Mouse (Mus musculus): ENCODE data around the gene 1700017D01Rik.
"Not testable (repeated sequence)": the region's sequence is repeated elsewhere in the genome, so short reads cannot be mapped to it uniquely, and the experiment has no call there.

Gene 1700017D01Rik

GRCm38 (mm10) chr19:11130776-11131175, at the start of gene 1700017D01Rik:
Gene 1700017D01Rik (minus strand): TSS chr19:11130876.
- DNase-seq (ENCODE audit: low spot score), result not testable (repeated sequence)

DNA sequence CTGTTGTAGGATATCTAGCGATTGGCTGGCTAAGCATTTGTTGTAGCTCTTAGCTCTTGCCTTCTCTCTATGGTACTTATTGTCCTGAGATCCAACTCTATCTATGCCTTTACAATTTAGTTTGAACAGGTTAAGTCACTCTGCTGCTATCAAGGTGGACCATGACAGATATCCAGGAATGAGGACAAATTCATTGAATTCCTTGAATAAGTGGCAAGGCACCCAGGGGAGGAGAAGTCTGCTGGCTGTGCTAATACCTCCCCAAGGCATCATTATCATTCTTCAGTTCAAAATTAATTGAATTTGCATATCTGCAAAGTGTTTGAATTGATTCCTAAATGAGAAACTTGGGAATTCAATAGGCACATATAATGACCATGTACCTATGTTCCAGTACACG, 46.8 kb upstream of the 1700017D01Rik start:
- DNase-seq (ENCODE audit: low spot score), result no peak

GRCm38 (mm10) chr19:11165172-11165571, 34.5 kb upstream of the 1700017D01Rik start, which contains the start of gene 1700025F22Rik:
Gene 1700025F22Rik (minus strand): TSS chr19:11165320.
- no peak for DNase-seq (ENCODE audit: low spot score)

GRCm38 (mm10) chr19:11157890-11158289, 27.2 kb upstream of the 1700017D01Rik start:
- DNase-seq (ENCODE audit: low spot score), result not testable (repeated sequence)

- no peak for DNase-seq (ENCODE audit: low spot score)
Observed at GRCm38 (mm10) chr19:11135336-11135735, 4.7 kb upstream of the 1700017D01Rik start.

DNA sequence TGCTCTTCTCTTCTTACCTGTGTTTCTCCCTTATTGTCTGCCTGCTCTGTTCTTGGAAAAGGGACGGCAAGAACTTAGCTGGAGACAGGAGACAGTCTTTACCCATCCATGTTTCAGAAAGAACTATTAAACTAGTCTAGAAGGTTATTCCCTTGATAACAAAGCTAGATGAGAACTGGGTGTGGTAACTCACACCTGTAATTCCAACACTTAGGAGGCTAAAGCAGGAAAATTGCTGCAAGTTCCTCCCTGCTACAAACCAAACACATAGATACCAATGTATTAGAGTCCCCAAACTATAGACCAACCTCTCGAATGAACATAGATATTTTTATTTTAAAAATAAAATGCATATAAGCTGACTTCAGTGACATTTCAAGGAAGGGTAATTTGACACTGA, 4.2 kb upstream of the 1700017D01Rik start:
- no peak for DNase-seq (ENCODE audit: low spot score)

DNA sequence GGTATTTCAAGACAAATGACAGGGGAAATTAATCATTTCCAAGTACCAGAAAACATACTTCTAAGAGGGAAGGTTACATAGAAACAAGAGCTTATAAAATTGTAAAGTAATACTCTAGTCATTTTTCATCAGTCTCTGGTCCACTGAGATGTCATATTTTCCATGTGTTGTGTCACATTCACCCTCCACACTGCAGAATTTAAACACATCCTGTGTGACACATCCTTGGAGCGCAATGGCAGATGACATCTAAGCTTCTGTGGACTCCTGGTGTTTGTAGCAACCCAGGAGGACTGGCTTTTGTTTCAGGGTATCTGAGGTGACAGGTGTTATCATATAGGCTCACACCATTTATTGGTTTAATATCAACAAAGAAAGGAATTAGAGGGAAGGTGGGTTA, 974 bp downstream of the 1700017D01Rik start:
- DNase-seq (ENCODE audit: low spot score), result no peak

- DNase-seq (ENCODE audit: low spot score), result peak; percentile 25
Observed at GRCm38 (mm10) chr19:11121016-11121420, 9.7 kb downstream of the 1700017D01Rik start.

GRCm38 (mm10) chr19:11119338-11119737, 11.3 kb downstream of the 1700017D01Rik start:
- no peak for DNase-seq (ENCODE audit: low spot score)

- DNase-seq (ENCODE audit: low spot score), result no peak
Observed at GRCm38 (mm10) chr19:11107746-11108145, 22.9 kb downstream of the 1700017D01Rik start.

- no peak for DNase-seq (ENCODE audit: low spot score)
Observed at GRCm38 (mm10) chr19:11101880-11102279, 28.8 kb downstream of the 1700017D01Rik start.

DNA sequence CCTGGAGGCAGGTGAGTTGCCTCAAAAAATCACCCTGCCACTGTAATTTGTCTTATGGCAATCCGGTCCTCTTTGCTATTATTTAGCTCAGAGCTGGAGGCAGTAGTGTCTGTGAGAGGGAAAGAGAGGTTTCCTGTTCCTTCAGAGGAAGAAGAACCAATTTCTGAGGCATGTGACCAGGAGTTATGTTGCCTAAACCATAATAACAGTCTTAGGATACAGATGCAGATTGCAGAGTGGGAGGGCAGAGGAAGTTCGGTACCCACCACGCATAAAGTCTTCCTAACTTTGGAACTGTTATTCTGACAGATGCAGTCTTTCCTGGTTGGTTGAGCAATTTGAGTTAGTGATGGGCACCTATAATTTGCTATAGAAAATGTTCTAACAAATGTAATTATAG, 32.3 kb downstream of the 1700017D01Rik start:
- DNase-seq (ENCODE audit: low spot score), result no peak

GRCm38 (mm10) chr19:11092131-11092530, 38.5 kb downstream of the 1700017D01Rik start:
- not testable (repeated sequence) for DNase-seq (ENCODE audit: low spot score)

- DNase-seq (ENCODE audit: low spot score), result no peak
Observed at GRCm38 (mm10) chr19:11080934-11081333, 49.7 kb downstream of the 1700017D01Rik start, which contains the start of gene Ms4a8a. Gene Ms4a8a (minus strand): TSS chr19:11081102.

GRCm38 (mm10) chr19:11070364-11070763, 60.3 kb downstream of the 1700017D01Rik start:
- no peak for DNase-seq (ENCODE audit: low spot score)

DNA sequence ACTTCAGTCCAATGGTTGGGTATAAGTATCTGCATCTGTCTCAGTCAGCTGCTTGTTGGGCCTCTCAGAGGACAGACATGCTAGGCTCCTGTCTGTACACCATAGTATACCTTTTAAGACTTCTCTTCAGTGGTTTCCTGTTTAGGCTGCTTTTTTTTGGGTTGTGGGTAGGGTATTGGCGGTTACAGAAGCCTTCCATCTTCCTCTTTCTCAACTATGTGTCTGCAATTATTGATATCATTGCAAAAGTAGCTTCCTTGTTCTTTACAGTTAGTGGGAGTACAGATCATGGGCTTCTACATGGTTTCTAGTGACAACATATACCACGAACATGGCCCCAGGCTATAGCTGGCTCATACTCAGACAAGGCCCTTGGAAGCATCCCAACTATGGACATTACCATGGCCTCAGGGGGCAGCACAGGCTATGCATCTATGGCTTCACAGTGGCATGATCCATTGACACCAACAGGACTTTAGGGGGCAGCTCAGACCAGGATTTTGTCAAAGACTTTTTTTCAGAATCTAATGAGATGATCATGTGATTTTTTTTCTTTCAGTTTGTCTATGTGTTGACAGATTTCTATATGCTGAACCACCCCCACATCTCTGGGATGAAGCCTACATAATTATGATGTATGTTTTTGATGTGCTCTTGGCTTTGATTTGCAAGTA, 65.3 kb downstream of the 1700017D01Rik start:
- no peak for DNase-seq (ENCODE audit: low spot score)

- DNase-seq (ENCODE audit: low spot score), result no peak
Observed at GRCm38 (mm10) chr19:11060900-11061299, 69.8 kb downstream of the 1700017D01Rik start.

- no peak for DNase-seq (ENCODE audit: low spot score)
Observed at GRCm38 (mm10) chr19:11059967-11060366, 70.7 kb downstream of the 1700017D01Rik start.

GRCm38 (mm10) chr19:11055700-11056099, 75.0 kb downstream of the 1700017D01Rik start:
- DNase-seq (ENCODE audit: low spot score), result not testable (repeated sequence)

- DNase-seq (ENCODE audit: low spot score), result no peak
Observed at GRCm38 (mm10) chr19:11053277-11053676, 77.4 kb downstream of the 1700017D01Rik start.

DNA sequence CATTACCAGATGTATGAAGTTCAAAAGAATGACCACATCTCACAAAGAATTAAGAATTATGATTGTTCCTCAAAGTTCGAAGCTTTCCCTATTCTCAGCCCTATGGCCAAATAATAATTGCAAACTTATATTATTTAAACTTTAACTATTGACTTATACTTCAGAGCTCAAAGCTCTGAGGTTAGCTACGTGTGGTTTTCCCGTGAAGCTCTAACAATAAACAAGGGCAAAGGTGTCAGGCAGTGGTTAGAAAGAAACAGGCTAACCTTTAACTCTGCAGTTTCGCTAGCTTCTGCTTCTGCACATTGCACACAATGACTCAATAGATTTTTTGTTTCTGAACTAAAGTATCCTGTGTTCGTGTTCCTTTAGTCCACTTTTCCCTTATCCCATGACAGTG, 77.8 kb downstream of the 1700017D01Rik start:
- peak; percentile 48 for DNase-seq (ENCODE audit: low spot score)

DNA sequence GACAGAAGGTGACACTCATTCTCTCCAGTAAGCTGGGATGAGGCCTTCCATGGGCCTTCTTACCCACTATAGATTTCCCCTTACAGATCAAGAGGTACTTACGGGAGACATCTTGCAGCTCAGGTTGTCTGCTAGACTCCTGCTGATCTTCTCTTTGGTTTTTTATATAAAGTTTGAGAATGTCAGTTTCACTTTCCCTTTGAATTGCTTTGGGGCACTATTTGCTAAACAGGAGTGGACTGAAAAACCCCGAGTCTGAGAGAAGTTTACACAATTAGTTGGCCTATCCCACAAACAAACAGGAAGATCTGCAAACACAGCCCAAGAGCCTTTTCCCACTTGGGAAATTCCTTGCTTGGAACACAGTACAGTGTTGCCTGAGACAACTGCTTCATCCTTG, 80.4 kb downstream of the 1700017D01Rik start:
- no peak for DNase-seq (ENCODE audit: low spot score)

DNA sequence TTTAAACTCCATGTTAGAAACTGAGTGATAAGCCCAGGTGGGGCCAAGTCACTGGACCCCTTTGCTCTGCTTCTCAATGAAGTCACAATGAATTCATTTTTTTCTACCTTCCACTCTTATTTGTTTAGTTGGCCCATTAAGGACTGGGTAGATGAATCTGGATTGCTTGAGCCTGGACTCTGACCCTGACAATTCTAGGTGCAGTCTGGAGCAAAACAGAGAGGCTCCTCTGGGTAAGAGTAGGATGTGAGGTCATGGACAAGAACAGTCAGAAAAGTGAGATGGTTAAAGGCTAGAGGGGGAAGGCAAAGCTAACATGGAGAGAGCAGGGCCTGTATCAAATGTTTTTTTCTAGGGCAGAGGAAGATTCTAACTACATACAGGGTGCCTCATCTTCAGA, 81.2 kb downstream of the 1700017D01Rik start:
- DNase-seq (ENCODE audit: low spot score), result no peak

- DNase-seq (ENCODE audit: low spot score), result no peak
Observed at GRCm38 (mm10) chr19:11048503-11048902, 82.2 kb downstream of the 1700017D01Rik start.
